Mouse (Mus musculus) thymus, postnatal 14 days (tissue): ENCODE data around the gene Paics.
"Not testable (repeated sequence)": the region's sequence is repeated elsewhere in the genome, so short reads cannot be mapped to it uniquely, and the experiment has no call there.

Source experiments
- DNase-seq: peaks from one replicate; pipeline ENCODE4 v3.0.0; 2021

The Paics gene

GRCm38 (mm10) chr5:76951106-76952027 is at the start of gene Paics, which contains the start of gene Ppat:
TSS of gene Paics (plus strand) at chr5:76951307.
TSS of gene Ppat (minus strand) at chr5:76951578.
- DNase-seq: peak; percentile 99

GRCm38 (mm10) chr5:76902131-76902530 is 49.0 kb upstream of the Paics start:
- no peak for DNase-seq

- peak; percentile 6 for DNase-seq
These were observed 46.2 kb upstream of the Paics start for GRCm38 (mm10) chr5:76904713-76905404.

- DNase-seq: peak; percentile 97
These were observed 45.5 kb upstream of the Paics start, which contains the start of gene Aasdh for GRCm38 (mm10) chr5:76905405-76906154. TSS of gene Aasdh (minus strand) at chr5:76905514.

GRCm38 (mm10) chr5:76906155-76906499 is 45.0 kb upstream of the Paics start:
- no peak for DNase-seq

GRCm38 (mm10) chr5:76910807-76911206 is 40.3 kb upstream of the Paics start:
- DNase-seq: no peak

GRCm38 (mm10) chr5:76912522-76912921 is 38.6 kb upstream of the Paics start:
- DNase-seq: not testable (repeated sequence)

- DNase-seq: no peak
These were observed 28.3 kb upstream of the Paics start for GRCm38 (mm10) chr5:76922833-76923232.

- no peak for DNase-seq
These were observed 27.7 kb upstream of the Paics start for GRCm38 (mm10) chr5:76923428-76923827.

GRCm38 (mm10) chr5:76924296-76924695 is 26.8 kb upstream of the Paics start:
- no peak for DNase-seq

GRCm38 (mm10) chr5:76928124-76928832 is 22.8 kb upstream of the Paics start:
- no peak for DNase-seq

- no peak for DNase-seq
These were observed 21.8 kb upstream of the Paics start for GRCm38 (mm10) chr5:76929180-76929877.

GRCm38 (mm10) chr5:76939717-76940116 is 11.4 kb upstream of the Paics start:
- DNase-seq: no peak

- DNase-seq: no peak
These were observed 9.1 kb upstream of the Paics start for GRCm38 (mm10) chr5:76941975-76942374.

GRCm38 (mm10) chr5:76942505-76942904 is 8.6 kb upstream of the Paics start:
- no peak for DNase-seq

- no peak for DNase-seq
These were observed 6.0 kb upstream of the Paics start for GRCm38 (mm10) chr5:76944965-76945677.

GRCm38 (mm10) chr5:76945678-76946033 is 5.5 kb upstream of the Paics start:
- DNase-seq: no peak

GRCm38 (mm10) chr5:76947142-76947541 is 4.0 kb upstream of the Paics start:
- no peak for DNase-seq

- DNase-seq: no peak
These were observed 3.3 kb upstream of the Paics start for GRCm38 (mm10) chr5:76947758-76948157.

- no peak for DNase-seq
These were observed 583 bp upstream of the Paics start for GRCm38 (mm10) chr5:76950343-76951105.
